Mouse (Mus musculus): ENCODE results near the gene Alx3. TPM values are rescaled to one million over a fixed set of nuclear protein-coding genes. Genes with fewer than 3 reads are reported as not detected.
A peak's percentile ranks its signal among the peaks of the same experiment; 100 is the strongest.

Gene Alx3
- total RNA-seq (2015; ENCODE audit: low replicate concordance) (not detected in 2 replicates), total RNA-seq (2017; ENCODE audit: low replicate concordance) (not detected in 2 replicates)

DNA sequence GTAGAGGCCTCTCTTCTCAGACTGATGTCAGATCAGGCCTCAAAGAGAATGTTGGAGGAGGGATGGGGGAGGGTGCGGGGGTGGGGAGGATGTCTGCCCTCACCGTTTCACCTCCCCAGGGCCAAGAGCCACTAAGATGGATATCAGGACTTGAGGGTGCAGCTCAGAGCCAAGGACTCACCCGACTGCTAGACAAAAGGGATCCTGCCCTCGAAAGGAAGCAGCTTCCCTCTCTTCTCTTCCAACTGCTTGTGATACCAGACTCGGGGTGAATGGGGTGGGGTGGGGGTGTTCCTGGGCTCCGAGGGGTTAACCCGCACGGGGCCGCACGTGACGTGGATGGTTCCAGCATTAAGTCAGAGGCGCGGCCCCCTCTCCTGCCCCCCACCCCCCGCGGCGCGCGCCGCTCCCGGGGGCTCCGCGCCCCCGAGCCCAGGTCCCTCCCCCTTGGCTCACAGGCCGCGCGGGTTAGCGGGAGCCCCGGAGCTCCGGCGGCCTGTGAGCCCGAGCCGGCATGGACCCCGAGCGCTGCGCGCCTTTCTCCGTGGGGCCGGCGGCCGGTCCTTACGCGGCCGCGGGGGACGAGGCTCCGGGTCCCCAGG lies at the start of gene Alx3:
Alx3 (plus strand) TSS at position 370 of the 602 bp plus-strand sequence.
- no peak for ATAC-seq (replicated peaks; ENCODE audit: low FRiP score, poor library complexity, severe bottlenecking)

DNA sequence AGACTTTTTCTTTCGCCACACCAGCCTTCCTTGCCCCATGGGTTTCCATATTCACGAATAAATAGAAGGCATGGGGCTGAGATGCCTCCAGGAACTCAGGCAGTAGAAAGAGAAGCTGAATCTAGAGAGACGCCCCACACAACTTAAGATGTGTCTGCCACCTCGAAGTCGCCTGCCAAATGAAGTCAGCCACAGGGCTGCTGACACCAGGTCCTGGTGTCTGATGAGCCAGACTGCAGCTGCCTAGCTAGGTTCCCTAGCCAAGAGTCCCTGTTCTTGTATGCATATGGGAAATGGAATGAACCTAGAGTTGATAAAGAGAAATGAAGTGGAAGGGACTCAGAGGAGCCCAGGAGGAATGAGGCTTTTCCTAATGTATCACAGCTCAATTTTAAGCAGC lies 49.6 kb upstream of the Alx3 start:
- no peak for ATAC-seq (replicated peaks; ENCODE audit: low FRiP score, poor library complexity, severe bottlenecking)

DNA sequence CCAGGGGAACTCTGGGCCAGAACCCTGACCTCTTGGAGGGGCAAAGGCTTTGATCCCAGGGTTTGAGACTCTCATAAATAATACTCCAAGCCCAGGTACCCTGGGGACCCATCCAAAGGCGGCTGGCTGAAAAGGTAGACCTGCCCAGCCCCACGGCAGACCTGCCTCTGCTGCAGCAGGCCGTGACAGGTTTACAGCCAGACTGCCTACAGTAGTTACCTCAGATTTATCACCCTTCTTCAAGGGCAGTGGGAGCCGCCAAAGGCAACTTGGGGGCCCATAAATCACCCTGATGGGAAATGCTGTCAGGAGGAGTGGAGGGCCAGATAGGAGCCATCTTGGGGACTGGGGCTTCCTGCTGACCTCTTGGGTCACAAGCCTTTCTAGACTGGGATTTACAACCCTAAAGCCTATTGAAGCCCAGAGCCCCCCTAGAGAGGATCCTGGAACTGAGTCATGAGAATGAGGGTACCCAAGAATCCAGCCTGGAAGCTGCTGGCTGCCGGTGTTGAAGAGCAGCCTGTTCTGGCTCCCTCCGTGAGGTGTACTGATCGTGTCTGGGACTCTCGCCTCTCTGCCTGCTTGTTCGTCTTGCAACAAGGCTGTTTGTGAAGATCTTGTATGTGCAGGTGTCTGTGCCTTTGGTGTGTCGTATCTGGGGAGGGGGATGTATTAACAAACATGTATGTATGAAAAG lies 49.0 kb upstream of the Alx3 start:
- no peak for ATAC-seq (replicated peaks; ENCODE audit: low FRiP score, poor library complexity, severe bottlenecking)

DNA sequence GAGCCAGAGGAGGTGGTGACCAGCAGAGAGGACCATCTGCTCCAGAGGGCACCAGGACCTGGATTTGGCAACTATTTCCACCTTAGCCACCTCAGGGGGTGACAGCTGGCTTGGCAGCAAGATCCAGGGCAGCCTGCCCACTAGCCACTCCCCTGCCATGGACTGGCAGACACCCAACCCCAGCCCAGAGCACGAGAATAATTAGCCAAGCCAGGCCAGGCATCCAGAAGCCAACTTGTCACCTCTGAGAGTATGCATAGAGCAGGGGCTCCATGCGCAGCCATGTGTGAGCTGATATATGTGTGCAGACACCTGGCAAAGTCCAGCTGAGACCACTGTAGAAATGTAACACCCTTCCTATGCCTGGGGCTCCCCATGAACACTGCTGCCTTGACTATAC lies 47.9 kb upstream of the Alx3 start:
- no peak for ATAC-seq (replicated peaks; ENCODE audit: low FRiP score, poor library complexity, severe bottlenecking)

DNA sequence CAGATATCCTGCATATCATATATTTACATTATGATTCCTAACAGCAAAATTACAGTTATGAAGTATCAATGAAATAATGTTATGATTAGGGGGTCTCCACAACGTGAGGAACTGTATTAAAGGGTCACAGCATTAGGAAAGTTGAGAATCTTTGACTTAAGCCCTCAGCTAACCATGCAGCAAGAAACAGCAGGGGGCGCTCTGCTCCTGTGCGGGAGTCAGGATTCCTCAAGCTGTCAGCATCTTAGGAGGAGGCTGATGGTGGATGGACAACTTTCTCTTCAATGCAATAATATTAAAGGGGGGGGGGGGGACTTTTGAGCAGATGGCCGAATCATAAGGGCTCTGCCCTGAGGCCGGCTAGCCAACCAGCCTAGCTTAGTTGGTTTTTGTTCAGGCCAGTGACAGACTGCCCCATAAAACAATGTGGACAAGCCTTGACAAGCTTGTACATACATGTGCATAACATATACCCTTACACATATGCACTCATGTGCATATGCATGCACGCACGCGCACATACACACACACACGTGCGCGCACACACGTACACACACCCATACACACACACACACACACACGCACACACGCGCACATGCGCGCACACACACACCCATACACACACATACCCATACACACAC lies 44.3 kb upstream of the Alx3 start:
- ATAC-seq (replicated peaks; ENCODE audit: low FRiP score, poor library complexity, severe bottlenecking): no peak

DNA sequence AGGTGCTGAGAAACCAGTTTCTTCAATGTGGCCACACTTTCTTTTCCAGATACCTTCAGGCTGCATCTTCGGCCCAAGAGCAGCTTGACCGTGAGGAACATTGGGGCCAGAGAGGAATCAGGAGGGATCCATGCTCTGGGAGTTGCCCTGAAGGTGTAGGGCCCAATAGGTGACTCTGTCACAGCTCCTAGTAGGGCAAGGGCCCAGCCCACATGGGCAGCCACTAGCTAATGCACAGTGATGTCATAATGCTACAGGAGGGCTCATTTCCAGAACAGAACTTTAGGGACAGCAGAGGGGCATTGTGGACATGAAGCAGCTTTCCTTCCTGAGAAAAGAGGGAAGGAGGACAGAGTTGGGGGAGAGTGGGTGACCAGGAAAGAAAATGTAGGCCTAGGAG lies 40.0 kb upstream of the Alx3 start, which contains the start of gene Ubl4b:
Ubl4b (minus strand) TSS at position 232 of the 400 bp plus-strand sequence.
- ATAC-seq (replicated peaks; ENCODE audit: low FRiP score, poor library complexity, severe bottlenecking): no peak

DNA sequence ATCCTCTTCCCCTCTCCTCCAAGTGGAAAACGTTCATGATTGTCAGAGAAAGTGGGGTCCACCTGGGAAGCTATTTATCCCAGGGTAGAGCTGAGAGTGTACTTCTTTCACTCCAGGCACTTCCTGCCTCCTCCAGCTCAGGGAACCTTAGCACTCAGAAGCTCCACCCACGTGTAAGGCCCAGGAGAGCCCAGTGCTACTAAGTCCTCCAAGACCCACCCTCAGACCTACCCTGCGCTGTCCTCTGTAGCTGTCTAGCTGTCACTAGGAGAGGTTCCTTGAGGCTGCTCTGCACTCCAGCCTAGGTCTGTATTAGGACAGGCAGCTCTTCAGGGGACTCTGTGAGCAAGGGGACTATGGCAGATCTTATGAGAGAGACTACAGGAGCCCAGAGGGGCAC lies 36.1 kb upstream of the Alx3 start:
- no peak for ATAC-seq (replicated peaks; ENCODE audit: low FRiP score, poor library complexity, severe bottlenecking)

DNA sequence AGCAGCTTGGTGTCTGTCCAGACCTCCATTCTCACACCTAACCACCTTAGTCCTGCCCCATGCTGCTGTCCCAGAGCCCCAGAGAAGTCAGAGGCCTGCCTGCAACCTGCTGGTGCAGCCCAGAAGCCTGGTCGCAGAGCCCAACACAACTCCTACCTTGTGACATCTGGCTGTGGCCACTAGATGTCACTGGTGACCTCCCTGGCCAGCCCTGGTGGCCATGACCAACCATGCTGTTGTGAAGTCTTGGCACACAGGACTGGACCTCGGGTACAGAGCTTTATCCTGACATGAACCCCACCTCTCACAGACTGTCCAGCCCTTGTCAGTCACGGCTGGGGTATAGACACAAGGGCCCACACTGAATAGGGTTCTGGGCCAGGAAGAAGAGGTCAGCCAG lies 35.6 kb upstream of the Alx3 start:
- peak; percentile 57; the same call in 1 of the 2 replicates for ATAC-seq (replicated peaks; ENCODE audit: low FRiP score, poor library complexity, severe bottlenecking)

DNA sequence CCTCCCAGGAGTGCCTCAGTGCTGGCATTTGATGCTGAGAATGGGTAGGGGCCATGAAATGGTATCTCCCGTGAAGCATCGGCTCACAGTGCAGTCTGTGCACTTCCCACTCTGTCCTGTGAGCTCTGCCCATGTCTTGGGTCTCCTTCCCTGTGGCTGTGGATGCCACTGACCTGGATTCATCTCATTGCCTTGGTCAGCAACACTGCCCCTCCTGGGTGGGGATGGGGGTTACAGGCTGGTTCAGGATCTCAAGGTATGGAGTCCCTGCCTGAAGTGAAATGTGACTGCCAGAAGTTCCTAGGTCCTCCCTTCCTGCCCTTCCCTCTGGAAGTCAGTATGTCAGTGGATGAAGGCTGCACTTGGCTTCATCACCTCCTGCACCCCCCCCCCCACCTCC lies 32.7 kb upstream of the Alx3 start:
- no peak for ATAC-seq (replicated peaks; ENCODE audit: low FRiP score, poor library complexity, severe bottlenecking)

DNA sequence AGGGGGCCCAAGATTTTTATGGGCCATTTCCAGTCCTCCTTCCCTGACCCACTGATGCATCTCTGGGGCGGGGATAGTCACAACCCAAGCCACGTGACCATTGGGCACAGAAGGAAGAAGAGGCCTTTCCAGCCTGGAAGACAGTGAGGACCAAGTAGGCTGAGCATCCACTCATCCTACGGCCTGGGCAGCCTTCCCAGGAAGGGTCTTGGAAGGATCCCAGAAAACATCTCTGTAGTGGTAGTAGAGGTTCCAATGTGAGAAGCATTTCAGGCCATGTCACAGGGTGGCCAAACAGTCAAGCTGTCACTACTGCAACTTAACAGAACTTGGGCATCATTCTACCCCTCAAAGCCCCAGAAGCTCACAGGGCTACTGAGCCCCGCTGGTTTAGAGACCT lies 32.2 kb upstream of the Alx3 start:
- no peak for ATAC-seq (replicated peaks; ENCODE audit: low FRiP score, poor library complexity, severe bottlenecking)

DNA sequence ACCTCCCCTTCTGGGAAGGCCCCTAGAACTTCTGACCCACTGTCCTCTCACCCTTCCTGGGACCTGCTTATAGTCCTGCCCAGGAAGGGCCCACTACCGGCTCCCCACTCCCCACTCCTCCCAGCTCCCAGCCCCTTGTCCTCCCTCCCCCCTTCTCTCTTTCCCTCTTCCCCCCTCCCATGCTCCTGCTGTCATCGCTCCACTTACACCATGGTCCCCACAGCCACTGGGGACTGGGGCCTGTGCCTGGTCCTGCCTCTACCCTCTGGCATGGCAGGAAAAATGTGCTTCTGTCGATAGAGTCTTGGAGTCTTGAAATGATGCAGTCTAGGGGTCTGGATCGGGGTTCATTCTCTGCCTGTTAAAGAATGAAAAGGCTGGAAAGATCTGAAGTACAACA lies 31.0 kb upstream of the Alx3 start:
- ATAC-seq (replicated peaks; ENCODE audit: low FRiP score, poor library complexity, severe bottlenecking): no peak

DNA sequence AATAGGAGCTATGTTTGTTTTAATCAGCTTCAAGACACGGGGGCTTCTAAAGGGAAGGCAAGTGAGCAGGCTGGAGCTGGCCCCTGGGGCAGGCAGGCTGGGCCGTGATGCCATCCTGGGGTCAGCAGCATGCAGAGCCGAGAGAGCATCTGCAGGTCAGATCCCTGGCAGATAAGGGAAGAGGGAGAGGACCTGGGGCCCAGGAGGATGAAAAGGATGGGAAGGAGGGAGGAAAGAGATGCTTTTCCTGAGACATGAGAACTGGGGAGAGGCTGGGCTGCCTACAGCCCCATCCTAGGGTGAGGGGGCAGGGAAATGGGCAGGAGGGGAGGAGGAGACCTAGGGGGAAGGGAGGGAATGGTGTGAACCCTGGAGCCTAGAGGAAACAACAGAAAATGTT lies 29.5 kb upstream of the Alx3 start:
- ATAC-seq (replicated peaks; ENCODE audit: low FRiP score, poor library complexity, severe bottlenecking): no peak

DNA sequence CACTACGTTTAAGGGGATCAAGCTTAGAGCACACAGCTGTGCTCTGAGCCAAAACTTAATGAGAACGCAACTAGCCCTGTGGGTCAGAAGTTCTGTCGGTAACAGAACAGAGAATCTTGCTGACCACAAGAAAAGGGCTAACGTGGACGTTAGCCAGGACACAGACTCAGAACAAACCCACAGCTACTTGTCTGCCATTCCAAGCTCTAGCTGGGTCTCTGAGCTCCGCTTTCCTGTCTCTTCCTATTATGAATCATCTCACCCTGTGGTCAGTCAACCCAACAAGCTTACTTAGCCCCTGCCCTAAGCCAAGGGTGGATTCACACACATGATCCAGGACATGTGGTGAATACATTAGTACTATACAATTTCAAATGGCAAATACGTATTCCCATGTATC lies 27.1 kb upstream of the Alx3 start:
- no peak for ATAC-seq (replicated peaks; ENCODE audit: low FRiP score, poor library complexity, severe bottlenecking)

DNA sequence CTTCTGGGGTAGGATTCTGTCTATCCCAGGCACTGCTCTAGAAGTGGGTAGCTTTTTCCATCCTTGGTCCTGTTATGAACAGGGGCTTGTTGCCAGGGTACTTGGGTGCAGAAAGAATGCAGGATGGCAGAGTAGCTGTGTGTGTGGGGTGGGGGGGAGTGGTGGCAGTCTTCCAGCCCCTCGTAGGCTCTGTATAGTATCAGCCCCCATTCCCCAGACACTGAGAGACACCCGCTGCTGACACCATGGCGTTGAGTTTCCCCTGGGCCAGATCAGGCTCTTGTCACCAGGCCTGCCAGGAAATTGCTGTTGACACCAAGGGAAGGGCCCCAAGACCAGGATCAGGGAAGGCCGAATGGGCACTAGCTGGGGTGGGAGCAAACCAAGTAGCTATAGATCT lies 26.1 kb upstream of the Alx3 start:
- ATAC-seq (replicated peaks; ENCODE audit: low FRiP score, poor library complexity, severe bottlenecking): no peak

DNA sequence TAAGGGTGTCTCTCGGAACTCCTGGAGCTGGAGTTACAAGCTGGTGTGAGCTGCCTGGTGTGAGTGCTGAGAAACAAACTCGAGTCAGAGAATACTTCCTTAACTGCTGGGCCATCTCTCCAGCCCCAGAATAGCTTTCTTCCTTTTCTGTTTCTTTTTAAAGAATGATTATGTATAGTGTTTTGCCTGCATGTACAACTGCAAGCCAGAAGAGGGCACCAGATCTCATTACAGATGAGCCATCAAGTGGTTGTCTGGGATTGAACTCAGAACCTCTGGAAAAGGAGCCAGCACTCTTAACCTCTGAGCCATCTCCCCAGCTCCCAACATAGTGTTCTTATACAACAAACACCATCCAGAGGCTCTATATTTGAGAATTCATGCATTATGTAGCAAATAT lies 23.6 kb upstream of the Alx3 start:
- no peak for ATAC-seq (replicated peaks; ENCODE audit: low FRiP score, poor library complexity, severe bottlenecking)

DNA sequence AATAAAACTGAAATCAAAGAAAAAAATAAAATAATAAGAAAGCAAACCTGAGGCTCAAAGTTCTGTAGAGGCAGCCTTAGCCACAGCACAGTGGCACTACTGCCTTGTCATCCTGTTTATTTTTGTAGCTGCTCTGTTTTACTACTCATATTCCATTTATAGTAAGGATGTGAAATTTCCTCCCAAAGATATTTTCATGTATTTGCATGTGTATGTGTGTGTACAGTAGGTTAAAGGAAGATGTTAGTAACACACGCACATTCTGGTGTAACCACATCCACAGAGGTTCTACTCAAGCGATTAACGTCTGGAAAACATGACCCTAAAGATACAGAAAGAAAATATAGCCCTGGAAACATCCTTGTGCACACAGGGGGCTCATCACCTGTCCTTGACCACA lies 18.0 kb upstream of the Alx3 start:
- no peak for ATAC-seq (replicated peaks; ENCODE audit: low FRiP score, poor library complexity, severe bottlenecking)

DNA sequence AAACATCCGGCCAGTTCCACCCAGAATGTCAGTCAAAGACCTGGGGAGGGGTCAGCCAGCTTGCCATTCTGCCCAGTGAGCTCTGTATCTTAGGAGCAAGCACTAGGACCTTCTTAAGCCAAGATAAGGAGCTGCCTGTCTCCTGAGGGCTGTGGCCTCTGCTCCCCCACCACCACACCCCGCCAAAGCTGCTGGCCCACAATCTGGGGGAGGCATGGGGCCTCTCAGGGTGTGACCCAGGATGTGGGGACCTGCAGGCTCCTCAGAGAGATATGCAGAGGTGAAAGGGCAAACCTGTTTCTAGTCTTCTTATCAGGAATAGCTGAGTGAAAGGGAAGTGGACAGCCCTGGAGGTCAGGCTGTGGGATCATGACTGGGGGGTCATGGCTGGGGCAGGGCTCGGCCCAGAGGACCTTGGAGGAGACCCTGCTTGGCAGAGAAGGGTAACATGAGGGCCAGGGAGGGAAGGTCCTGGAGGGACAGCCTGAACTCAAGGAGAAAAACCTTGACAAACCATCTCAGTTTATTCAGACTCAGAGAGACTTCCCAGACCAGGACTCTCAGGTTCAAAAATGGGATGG lies 16.9 kb upstream of the Alx3 start:
- 0 out of 2 replicates have a peak, but pooled peaks have one; percentile 16 for ATAC-seq (replicated peaks; ENCODE audit: low FRiP score, poor library complexity, severe bottlenecking)

DNA sequence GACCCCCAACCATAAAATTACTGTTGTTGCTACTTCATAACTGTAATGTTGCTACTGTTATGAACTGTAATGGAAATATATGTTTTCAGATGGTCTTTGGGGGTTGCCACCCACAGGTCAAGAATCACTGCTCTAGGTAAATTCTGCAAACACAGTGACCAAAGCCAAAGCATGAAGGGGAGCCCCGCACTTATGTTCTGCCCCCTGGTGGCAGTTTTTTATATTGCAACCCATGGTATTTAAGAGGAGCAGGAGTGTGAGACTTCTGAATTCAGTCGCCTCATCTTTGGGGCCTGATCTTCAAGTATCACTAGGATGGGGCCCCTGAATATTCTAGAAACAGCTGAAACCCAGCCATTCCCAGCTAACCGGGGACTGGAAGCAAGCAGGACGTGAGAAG lies 15.4 kb upstream of the Alx3 start:
- 0 out of 2 replicates have a peak, but pooled peaks have one; percentile 30 for ATAC-seq (replicated peaks; ENCODE audit: low FRiP score, poor library complexity, severe bottlenecking)

DNA sequence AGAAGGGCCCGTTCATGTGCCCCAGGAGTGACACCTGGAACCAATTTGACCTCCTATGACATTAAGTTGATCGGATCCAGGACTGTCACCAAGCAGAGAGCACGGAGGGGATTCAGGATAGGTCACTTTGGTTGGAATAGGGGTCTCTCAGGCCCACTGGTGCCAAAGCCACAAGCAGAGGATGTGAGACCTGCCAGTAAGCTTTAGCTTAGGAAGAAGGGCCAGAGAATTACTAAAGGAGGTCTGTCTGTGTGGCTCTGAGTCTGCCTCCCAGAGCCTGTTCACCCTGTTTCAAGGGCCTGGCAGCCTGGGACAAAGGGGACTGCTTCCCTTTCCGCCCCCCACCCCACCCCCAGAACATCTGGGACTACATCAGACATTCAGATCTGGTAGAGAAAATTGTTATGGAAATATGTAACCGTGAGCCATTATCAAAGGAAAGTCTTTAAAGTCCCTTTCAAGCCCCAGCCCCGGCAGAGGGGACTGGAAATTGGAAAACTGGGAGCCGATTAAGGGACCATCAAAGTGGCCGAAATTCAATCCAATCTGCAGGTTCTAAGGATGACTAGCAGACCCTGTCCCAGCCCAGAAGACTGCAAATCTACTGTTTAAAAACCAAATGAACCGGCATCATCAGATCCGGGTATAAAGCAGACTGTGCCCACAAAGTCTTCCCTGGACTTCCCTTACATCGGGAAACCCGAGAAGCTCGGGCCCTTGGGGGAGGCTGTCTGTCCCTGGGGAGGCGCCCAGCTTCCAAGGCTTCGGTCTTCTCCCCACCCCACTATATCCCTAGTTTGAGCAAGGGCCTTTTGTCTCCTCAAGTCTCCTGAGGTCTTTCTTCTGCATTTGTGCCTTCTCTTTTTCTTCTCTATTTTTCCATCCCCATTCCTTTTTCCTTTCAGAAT lies 13.5 kb upstream of the Alx3 start:
- no peak for ATAC-seq (replicated peaks; ENCODE audit: low FRiP score, poor library complexity, severe bottlenecking)
